11 mouse cellular contexts compared by ENCODE assay signal in genomic region chr9:96982351-96982750, GRCm38 (mm10). TPM values are rescaled to one million over a fixed set of nuclear protein-coding genes. Genes with fewer than 3 reads are reported as not detected.
DNase-seq lines count a peak whose midpoint lies in the region; ATAC-seq and TF ChIP-seq lines count a peak whose summit lies in the region.
"Had no signal": no experiment of that assay in that cellular context is flagged by ENCODE, and none has a peak within 500 bp of the region (broad histone marks: within the 10 kb centered on the region; RNA-seq: fewer than 3 reads in every experiment).

No protein-coding gene starts in this region.

- peaks cover 31% of the 10 kb centered on the region for H3K36me3 ChIP-seq in hindbrain, embryonic 10.5 days
- H3K36me3 ChIP-seq in hindbrain, postnatal 0 days (ENCODE audit: insufficient read depth, low read length): no peaks in the 10 kb centered on the region
- peaks cover 45% of the 10 kb centered on the region for H3K36me3 ChIP-seq in midbrain, embryonic 10.5 days
- H3K36me3 ChIP-seq in midbrain, embryonic 14.5 days (ENCODE audit: control insufficient read depth, insufficient read depth, low read length): no peaks in the 10 kb centered on the region
- no peaks in the 10 kb centered on the region for H3K36me3 ChIP-seq in hindbrain, embryonic 13.5 days
- H3K36me3 ChIP-seq in neural tube, embryonic 12.5 days: no peaks in the 10 kb centered on the region

- DNase-seq in hindbrain, embryonic 10.5 days (ENCODE audit: low spot score): peak; percentile 89
- DNase-seq in hindbrain, postnatal 0 days (ENCODE audit: low spot score): no peak
- peak; percentile 79 for DNase-seq in midbrain, embryonic 10.5 days (ENCODE audit: low spot score)
- DNase-seq in midbrain, embryonic 14.5 days: no peak
- DNase-seq in urinary bladder, postnatal 14 days (ENCODE audit: low spot score): no peak
- DNase-seq: cerebellum, postnatal 10 days; gastrocnemius, postnatal 14 days; left cerebral cortex, postnatal 4 days; spleen, adult 18-20 months had no signal

- no peak overlapping the region for H3K4me2 ChIP-seq in hindbrain, postnatal 0 days (ENCODE audit: low read depth, low read length)
- H3K4me2 ChIP-seq in midbrain, embryonic 14.5 days (ENCODE audit: low read length): no peak overlapping the region
- no peak overlapping the region for H3K4me2 ChIP-seq in hindbrain, embryonic 13.5 days
- H3K4me2 ChIP-seq in neural tube, embryonic 12.5 days (replicated peaks): peak overlapping the region; percentile 9; the same call in 1 of the 2 replicates

- H3K27ac ChIP-seq in hindbrain, embryonic 10.5 days: peak overlapping the region; percentile 91
- no peak overlapping the region for H3K27ac ChIP-seq in hindbrain, postnatal 0 days
- peak overlapping the region; percentile 89 for H3K27ac ChIP-seq in midbrain, embryonic 10.5 days (replicated peaks)
- no peak overlapping the region for H3K27ac ChIP-seq in midbrain, embryonic 14.5 days (replicated peaks; ENCODE audit: low read depth, low read length)
- H3K27ac ChIP-seq in hindbrain, embryonic 13.5 days: peak overlapping the region; percentile 85
- H3K27ac ChIP-seq in neural tube, embryonic 12.5 days: 0 out of 2 replicates have a peak overlapping the region, but pooled peaks have one; percentile 62

- ATAC-seq in hindbrain, postnatal 0 days: no peak
- ATAC-seq in midbrain, embryonic 14.5 days (ENCODE audit: low FRiP score, low TSS enrichment): no peak
- ATAC-seq in hindbrain, embryonic 13.5 days (ENCODE audit: low FRiP score): no peak
- ATAC-seq in neural tube, embryonic 12.5 days (ENCODE audit: low FRiP score, low read depth): no peak

- H3K9ac ChIP-seq in hindbrain, postnatal 0 days (replicated peaks; ENCODE audit: low read length): no peak overlapping the region
- no peak overlapping the region for H3K9ac ChIP-seq in midbrain, embryonic 14.5 days (replicated peaks; ENCODE audit: low read length)
- peak overlapping the region; percentile 24; the same call in 1 of the 2 replicates for H3K9ac ChIP-seq in hindbrain, embryonic 13.5 days
- H3K9ac ChIP-seq in neural tube, embryonic 12.5 days: no peak overlapping the region

- no peak for TF ChIP-seq CTCF in hindbrain, postnatal 0 days (IDR thresholded peaks at IDR 0.05; ENCODE audit: low read depth)

- peaks cover 24% of the 10 kb centered on the region for H3K27me3 ChIP-seq in hindbrain, embryonic 10.5 days (ENCODE audit: insufficient read depth, poor library complexity, severe bottlenecking)
- H3K27me3 ChIP-seq in hindbrain, postnatal 0 days (ENCODE audit: insufficient read depth, low read length): no peaks in the 10 kb centered on the region
- peaks cover 39% of the 10 kb centered on the region for H3K27me3 ChIP-seq in midbrain, embryonic 10.5 days (ENCODE audit: low read depth, poor library complexity, severe bottlenecking)
- no peaks in the 10 kb centered on the region for H3K27me3 ChIP-seq in midbrain, embryonic 14.5 days (ENCODE audit: control insufficient read depth, insufficient read depth, low read length)
- H3K27me3 ChIP-seq in hindbrain, embryonic 13.5 days: no peaks in the 10 kb centered on the region
- no peaks in the 10 kb centered on the region for H3K27me3 ChIP-seq in neural tube, embryonic 12.5 days (replicated peaks)

- WGBS in hindbrain, embryonic 10.5 days: 1% methylated on average over 3 of the region's 3 CpGs
- WGBS in hindbrain, postnatal 0 days: 33% methylated on average over 3 of the region's 3 CpGs
- 5% methylated on average over 3 of the region's 3 CpGs for WGBS in midbrain, embryonic 10.5 days
- WGBS in midbrain, embryonic 14.5 days: 19% methylated on average over 3 of the region's 3 CpGs
- WGBS in hindbrain, embryonic 13.5 days: 6% methylated on average over 3 of the region's 3 CpGs
- 9% methylated on average over 3 of the region's 3 CpGs for WGBS in neural tube, embryonic 12.5 days

- H3K9me3 ChIP-seq in hindbrain, embryonic 10.5 days: no peaks in the 10 kb centered on the region
- no peaks in the 10 kb centered on the region for H3K9me3 ChIP-seq in hindbrain, postnatal 0 days (ENCODE audit: low read length)
- no peaks in the 10 kb centered on the region for H3K9me3 ChIP-seq in midbrain, embryonic 10.5 days (replicated peaks)
- no peaks in the 10 kb centered on the region for H3K9me3 ChIP-seq in midbrain, embryonic 14.5 days (ENCODE audit: control insufficient read depth, low read length)
- no peaks in the 10 kb centered on the region for H3K9me3 ChIP-seq in hindbrain, embryonic 13.5 days
- no peaks in the 10 kb centered on the region for H3K9me3 ChIP-seq in neural tube, embryonic 12.5 days

- H3K4me1 ChIP-seq in hindbrain, embryonic 10.5 days (replicated peaks): peaks cover 100% of the 10 kb centered on the region
- H3K4me1 ChIP-seq in hindbrain, postnatal 0 days (ENCODE audit: insufficient read depth, low read length): peaks cover 38% of the 10 kb centered on the region
- peaks cover 100% of the 10 kb centered on the region for H3K4me1 ChIP-seq in midbrain, embryonic 10.5 days
- peaks cover 70% of the 10 kb centered on the region for H3K4me1 ChIP-seq in midbrain, embryonic 14.5 days (ENCODE audit: control insufficient read depth, insufficient read depth, low read length)
- peaks cover 89% of the 10 kb centered on the region for H3K4me1 ChIP-seq in hindbrain, embryonic 13.5 days (replicated peaks)
- peaks cover 93% of the 10 kb centered on the region for H3K4me1 ChIP-seq in neural tube, embryonic 12.5 days

- H3K4me3 ChIP-seq in hindbrain, embryonic 10.5 days: peak overlapping the region; percentile 16; the same call in 1 of the 2 replicates
- H3K4me3 ChIP-seq in hindbrain, postnatal 0 days (ENCODE audit: low read length): no peak overlapping the region
- H3K4me3 ChIP-seq in midbrain, embryonic 10.5 days: peak overlapping the region; percentile 16; the same call in 1 of the 2 replicates
- no peak overlapping the region for H3K4me3 ChIP-seq in midbrain, embryonic 14.5 days (replicated peaks; ENCODE audit: low read depth, low read length)
- H3K4me3 ChIP-seq in hindbrain, embryonic 13.5 days: no peak overlapping the region
- no peak overlapping the region for H3K4me3 ChIP-seq in neural tube, embryonic 12.5 days

RNA-seq across cellular contexts. Expression of gene Spsb4, which starts 36.3 kb away (rescaled TPM):
- 159 and 169 TPM in 2 replicates for polyA plus RNA-seq in hindbrain, embryonic 10.5 days (2016; fragmentation: Nextera tagmentation; extraction: Ambion mirVana)
- 67.1 and 82.8 TPM in 2 replicates for total RNA-seq in hindbrain, postnatal 0 days (2014; rRNA removed)
- polyA plus RNA-seq in hindbrain, postnatal 0 days (2015; fragmentation: Nextera tagmentation; extraction: Ambion mirVana): 36.2 and 37.2 TPM in 2 replicates
- 174 and 175 TPM in 2 replicates for polyA plus RNA-seq in midbrain, embryonic 10.5 days (2016; fragmentation: Nextera tagmentation; extraction: Ambion mirVana)
- polyA plus RNA-seq in midbrain, embryonic 14.5 days (2014; fragmentation: Nextera tagmentation; extraction: Ambion mirVana): 33.9 and 38.5 TPM in 2 replicates
- 50.3 and 52.3 TPM in 2 replicates for polyA plus RNA-seq in hindbrain, embryonic 13.5 days (2015; fragmentation: Nextera tagmentation; extraction: Ambion mirVana)
- 126 TPM in 2 replicates for polyA plus RNA-seq in neural tube, embryonic 12.5 days (2016; fragmentation: Nextera tagmentation; extraction: Ambion mirVana)

Comparison
In these comparisons a context has a peak if more than half of its experiments do, and no peak if none do; other contexts are left out.
1. DNase-seq: peak in hindbrain, embryonic 10.5 days (single experiment) and midbrain, embryonic 10.5 days (single experiment); none in hindbrain, postnatal 0 days (single experiment), midbrain, embryonic 14.5 days (single experiment) and urinary bladder, postnatal 14 days (single experiment).
2. H3K27ac ChIP-seq: peak in hindbrain, embryonic 10.5 days (single experiment), midbrain, embryonic 10.5 days (single experiment), hindbrain, embryonic 13.5 days (single experiment) and neural tube, embryonic 12.5 days (single experiment); none in hindbrain, postnatal 0 days (single experiment) and midbrain, embryonic 14.5 days (single experiment).
3. H3K4me3 ChIP-seq: peak in hindbrain, embryonic 10.5 days (single experiment) and midbrain, embryonic 10.5 days (single experiment); none in hindbrain, postnatal 0 days (single experiment), midbrain, embryonic 14.5 days (single experiment), hindbrain, embryonic 13.5 days (single experiment) and neural tube, embryonic 12.5 days (single experiment).